Mouse (Mus musculus): ENCODE measurements at regions not wholly inside any gene's neighbourhood (a gene's known extent, or its start where the extent isn't known, plus 50 kb on each side); places are given as distances from the start of the nearest gene placed in this dataset.

DNA sequence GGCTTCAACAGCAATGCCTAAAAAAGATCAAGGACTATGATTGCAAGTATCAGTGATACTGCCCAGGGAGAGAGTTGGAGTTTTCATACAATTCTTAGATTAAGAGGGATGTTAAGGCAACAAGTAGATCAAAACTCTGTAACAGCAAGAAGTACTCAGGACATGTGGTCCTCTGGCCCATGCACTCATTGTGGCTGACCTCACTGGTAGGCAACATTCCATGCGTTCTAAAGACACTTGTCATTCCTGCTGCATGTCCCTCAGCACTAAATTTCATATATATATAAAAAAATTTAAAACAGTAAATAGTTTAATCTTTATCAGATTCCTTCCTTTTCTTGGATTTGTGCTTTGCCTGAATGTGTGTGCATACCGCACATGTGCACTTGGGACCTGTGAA is 332.6 kb downstream of the Atp6ap1l start:
- no peak for TF ChIP-seq POLR2A (IDR thresholded peaks at IDR 0.05; ENCODE audit: insufficient read depth, low read depth, low read length)
- no peak for TF ChIP-seq EP300 (IDR thresholded peaks at IDR 0.05; ENCODE audit: insufficient read depth, low read depth, low read length)
- no peak for TF ChIP-seq CTCF (IDR thresholded peaks at IDR 0.05)
